18 mouse cellular contexts compared by ENCODE assay signal in the genomic region with DNA sequence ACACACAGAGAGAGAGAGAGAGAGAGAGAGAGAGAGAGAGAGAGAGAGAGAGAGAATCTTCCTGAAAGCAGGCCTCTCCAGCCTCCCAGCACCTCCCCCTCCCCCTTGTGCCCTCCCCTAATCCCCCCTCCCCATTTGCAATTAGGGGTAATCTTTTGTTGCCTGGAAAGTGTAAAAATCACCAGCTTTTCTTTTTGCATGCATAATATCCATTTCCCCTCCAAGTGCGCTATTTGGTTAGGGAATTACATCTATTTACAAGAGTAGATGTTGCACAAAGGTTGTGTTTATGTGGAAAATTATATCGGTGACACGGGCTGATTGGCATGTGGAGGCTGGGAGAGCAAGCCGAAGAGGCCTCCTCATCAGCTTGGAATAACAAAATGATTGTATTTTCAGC.
DNase-seq lines count a peak whose midpoint lies in the region; ATAC-seq and TF ChIP-seq lines count a peak whose summit lies in the region.
"Had no signal": no experiment of that assay in that cellular context is flagged by ENCODE, and none has a peak within 500 bp of the region (broad histone marks: within the 10 kb centered on the region; RNA-seq: fewer than 3 reads in every experiment).

No protein-coding gene starts in this region.

- DNase-seq in hindbrain, embryonic 10.5 days (ENCODE audit: low spot score): no peak
- no peak for DNase-seq in hindbrain, embryonic 11.5 days (ENCODE audit: low spot score)
- peak; percentile 67 for DNase-seq in brain, embryonic 14.5 days (ENCODE audit: low read depth)
- no peak for DNase-seq in limb, embryonic 10.5 days (ENCODE audit: low spot score)
- no peak for DNase-seq in adrenal gland, postnatal 14 days
- DNase-seq: adrenal gland, adult 2 months; cerebellum, adult 8-10 months; cerebellum, postnatal 36 days; gastrocnemius, postnatal 25 days; kidney, adult 8-10 months had no signal

- no peak overlapping the region for H3K4me2 ChIP-seq in hindbrain, embryonic 11.5 days (replicated peaks; ENCODE audit: low read depth, low read length)
- peak overlapping the region; percentile 50; the same call in 1 of the 2 replicates for H3K4me2 ChIP-seq in embryonic facial prominence, embryonic 13.5 days
- no peak overlapping the region for H3K4me2 ChIP-seq in kidney, embryonic 16.5 days (replicated peaks; ENCODE audit: low read depth, low read length)

- peaks cover 69% of the 10 kb centered on the region for H3K27me3 ChIP-seq in hindbrain, embryonic 10.5 days (ENCODE audit: insufficient read depth, poor library complexity, severe bottlenecking)
- 0 out of 2 replicates have a peak, but pooled peaks cover 3% of the 10 kb centered on the region for H3K27me3 ChIP-seq in hindbrain, embryonic 11.5 days (ENCODE audit: control insufficient read depth, insufficient read depth, low read length)
- H3K27me3 ChIP-seq in embryonic facial prominence, embryonic 13.5 days: peaks cover 54% of the 10 kb centered on the region
- peaks cover 81% of the 10 kb centered on the region for H3K27me3 ChIP-seq in limb, embryonic 10.5 days (ENCODE audit: low read depth, poor library complexity, severe bottlenecking)
- peaks cover 8% of the 10 kb centered on the region; the same call in 1 of the 2 replicates for H3K27me3 ChIP-seq in kidney, embryonic 16.5 days (ENCODE audit: insufficient read depth, low read length)
- H3K27me3 ChIP-seq: intestine, embryonic 15.5 days; Patski had no signal

- TF ChIP-seq POLR2A in brain, embryonic 14.5 days (IDR thresholded peaks at IDR 0.05; ENCODE audit: borderline replicate concordance, extremely low read depth, insufficient read depth, insufficient read length, poor library complexity, severe bottlenecking): no peak

- no peak overlapping the region for H3K4me3 ChIP-seq in hindbrain, embryonic 10.5 days
- no peak overlapping the region for H3K4me3 ChIP-seq in hindbrain, embryonic 11.5 days (ENCODE audit: low read depth, low read length)
- no peak overlapping the region for H3K4me3 ChIP-seq in embryonic facial prominence, embryonic 13.5 days
- H3K4me3 ChIP-seq in limb, embryonic 10.5 days: no peak overlapping the region
- H3K4me3 ChIP-seq in kidney, embryonic 16.5 days (ENCODE audit: low read length): no peak overlapping the region
- H3K4me3 ChIP-seq: heart, embryonic 15.5 days; intestine, embryonic 15.5 days had no signal

- 58% methylated on average over 4 of the region's 4 CpGs for WGBS in hindbrain, embryonic 10.5 days
- WGBS in hindbrain, embryonic 11.5 days: 47% methylated on average over 4 of the region's 4 CpGs
- WGBS in embryonic facial prominence, embryonic 13.5 days: 32% methylated on average over 4 of the region's 4 CpGs
- WGBS in limb, embryonic 10.5 days: 44% methylated on average over 4 of the region's 4 CpGs
- 55% methylated on average over 4 of the region's 4 CpGs for WGBS in kidney, embryonic 16.5 days

- no peaks in the 10 kb centered on the region for H3K36me3 ChIP-seq in hindbrain, embryonic 10.5 days
- H3K36me3 ChIP-seq in hindbrain, embryonic 11.5 days (ENCODE audit: control insufficient read depth, insufficient read depth, low read length): no peaks in the 10 kb centered on the region
- no peaks in the 10 kb centered on the region for H3K36me3 ChIP-seq in embryonic facial prominence, embryonic 13.5 days
- no peaks in the 10 kb centered on the region for H3K36me3 ChIP-seq in limb, embryonic 10.5 days
- no peaks in the 10 kb centered on the region for H3K36me3 ChIP-seq in kidney, embryonic 16.5 days (ENCODE audit: insufficient read depth, low read length)
- H3K36me3 ChIP-seq: G1E; heart, embryonic 15.5 days; intestine, embryonic 15.5 days; midbrain, embryonic 12.5 days had no signal

- peaks cover 34% of the 10 kb centered on the region for H3K4me1 ChIP-seq in hindbrain, embryonic 10.5 days (replicated peaks)
- no peaks in the 10 kb centered on the region; the same call in 1 of the 2 replicates for H3K4me1 ChIP-seq in hindbrain, embryonic 11.5 days (replicated peaks; ENCODE audit: control insufficient read depth, insufficient read depth, low read length)
- peaks cover 56% of the 10 kb centered on the region for H3K4me1 ChIP-seq in embryonic facial prominence, embryonic 13.5 days
- peaks cover 64% of the 10 kb centered on the region for H3K4me1 ChIP-seq in limb, embryonic 10.5 days
- H3K4me1 ChIP-seq in kidney, embryonic 16.5 days (ENCODE audit: insufficient read depth, low read length): peaks cover 30% of the 10 kb centered on the region

- TF ChIP-seq CTCF in brain, embryonic 14.5 days (IDR thresholded peaks at IDR 0.05; ENCODE audit: borderline replicate concordance, extremely low read depth, insufficient read depth, insufficient read length): no peak

- peak overlapping the region; percentile 66; the same call in 1 of the 2 replicates for H3K27ac ChIP-seq in hindbrain, embryonic 10.5 days
- H3K27ac ChIP-seq in hindbrain, embryonic 11.5 days (ENCODE audit: low read depth, low read length): no peak overlapping the region
- no peak overlapping the region for H3K27ac ChIP-seq in embryonic facial prominence, embryonic 13.5 days
- H3K27ac ChIP-seq in limb, embryonic 10.5 days: peak overlapping the region; percentile 56; the same call in 1 of the 2 replicates
- H3K27ac ChIP-seq in kidney, embryonic 16.5 days (ENCODE audit: low read length): no peak overlapping the region
- H3K27ac ChIP-seq: heart, embryonic 15.5 days; intestine, embryonic 15.5 days; midbrain, embryonic 12.5 days had no signal

- no peak overlapping the region for H3K9ac ChIP-seq in hindbrain, embryonic 11.5 days (ENCODE audit: low read depth, low read length)
- H3K9ac ChIP-seq in embryonic facial prominence, embryonic 13.5 days: no peak overlapping the region
- no peak overlapping the region for H3K9ac ChIP-seq in kidney, embryonic 16.5 days (replicated peaks; ENCODE audit: low read length)
- H3K9ac ChIP-seq: heart, embryonic 15.5 days; intestine, embryonic 15.5 days; liver, postnatal 0 days; midbrain, embryonic 12.5 days had no signal

- H3K9me3 ChIP-seq in hindbrain, embryonic 10.5 days: no peaks in the 10 kb centered on the region
- no peaks in the 10 kb centered on the region for H3K9me3 ChIP-seq in hindbrain, embryonic 11.5 days (ENCODE audit: control insufficient read depth, low read length)
- H3K9me3 ChIP-seq in embryonic facial prominence, embryonic 13.5 days: no peaks in the 10 kb centered on the region
- no peaks in the 10 kb centered on the region for H3K9me3 ChIP-seq in limb, embryonic 10.5 days (replicated peaks)
- no peaks in the 10 kb centered on the region for H3K9me3 ChIP-seq in kidney, embryonic 16.5 days (ENCODE audit: low read length)
- H3K9me3 ChIP-seq: heart, embryonic 15.5 days; intestine, embryonic 15.5 days; midbrain, embryonic 12.5 days had no signal

- no peak for ATAC-seq in hindbrain, embryonic 11.5 days (ENCODE audit: low FRiP score)
- ATAC-seq in embryonic facial prominence, embryonic 13.5 days (ENCODE audit: insufficient number of reproducible peaks, insufficient read depth, low FRiP score, low TSS enrichment, low read depth): no peak
- ATAC-seq in kidney, embryonic 16.5 days (ENCODE audit: low FRiP score, low TSS enrichment): no peak
- ATAC-seq: liver, postnatal 0 days; Patski had no signal

Comparison
In these comparisons a context has a peak if more than half of its experiments do, and no peak if none do; other contexts are left out.
1. H3K27ac ChIP-seq: peak in hindbrain, embryonic 10.5 days (single experiment) and limb, embryonic 10.5 days (single experiment); none in hindbrain, embryonic 11.5 days (single experiment), embryonic facial prominence, embryonic 13.5 days (single experiment) and kidney, embryonic 16.5 days (single experiment).